15 mouse cellular contexts compared by ENCODE assay signal in the genomic region with DNA sequence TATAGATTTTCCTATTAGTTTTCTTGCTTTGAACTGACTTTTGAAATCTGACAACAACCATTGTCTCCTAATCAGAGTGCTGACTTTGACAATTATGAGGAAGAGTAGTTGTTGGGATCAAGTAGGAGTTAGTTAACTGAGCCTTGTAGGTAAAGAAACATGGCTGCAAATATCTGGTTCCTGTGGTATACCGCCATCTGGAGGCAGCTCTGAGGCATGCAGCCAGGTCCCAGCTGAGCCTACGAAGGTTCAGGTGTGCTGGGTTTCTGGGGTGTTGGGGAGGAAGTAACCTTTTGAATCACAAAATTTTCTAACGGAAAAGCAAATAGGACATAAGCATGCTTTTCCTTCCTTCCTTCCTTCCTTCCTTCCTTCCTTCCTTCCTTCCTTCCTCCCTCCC.
DNase-seq lines count a peak whose midpoint lies in the region; ATAC-seq and TF ChIP-seq lines count a peak whose summit lies in the region.
"Had no signal": no experiment of that assay in that cellular context is flagged by ENCODE, and none has a peak within 500 bp of the region (broad histone marks: within the 10 kb centered on the region; RNA-seq: fewer than 3 reads in every experiment).

No protein-coding gene starts in this region.

- no peak overlapping the region for H3K27ac ChIP-seq in gastrocnemius, adult 2 months
- no peak overlapping the region for H3K27ac ChIP-seq in liver, adult 2 months (replicated peaks; ENCODE audit: insufficient read depth, low read depth, low read length)
- no peak overlapping the region for H3K27ac ChIP-seq in liver, embryonic 11.5 days (ENCODE audit: low read depth, low read length)
- H3K27ac ChIP-seq in CH12.LX (ENCODE audit: insufficient read depth, low read depth): no peak overlapping the region
- no peak overlapping the region for H3K27ac ChIP-seq in bone marrow macrophage, adult 2 months (ENCODE audit: insufficient read depth, low read depth, low read length)
- no peak overlapping the region for H3K27ac ChIP-seq in heart, embryonic 10.5 days
- H3K27ac ChIP-seq: lung, embryonic 15.5 days had no signal

- intact Hi-C loops in gastrocnemius, adult 2 months (cut with DNase I): no loop called here
- intact Hi-C loops in gastrocnemius, postnatal 36 days (cut with DNase I): no loop called here

- dilution Hi-C loops in CH12.LX (cut with MboI; ENCODE audit: extremely low pct_ligation_motif_present, extremely low pct_unique_long_range_greater_than_20kb, low sequenced_read_pairs): no loop called here

- in situ Hi-C loops in CH12.LX (cut with MboI; ENCODE audit: low pct_ligation_motif_present, low pct_unique_long_range_greater_than_20kb, low sequenced_read_pairs): no loop called here

- H3K36me3 ChIP-seq in liver, adult 2 months (ENCODE audit: control insufficient read depth, insufficient read depth, low read length): no peaks in the 10 kb centered on the region
- no peaks in the 10 kb centered on the region for H3K36me3 ChIP-seq in liver, embryonic 11.5 days (ENCODE audit: control insufficient read depth, insufficient read depth, low read length)
- H3K36me3 ChIP-seq in CH12.LX (replicated peaks in 1 of 2; ENCODE audit: control insufficient read depth in 1 of 2, insufficient read depth in 1 of 2, low read length in 1 of 2): no peaks in the 10 kb centered on the region
- no peaks in the 10 kb centered on the region for H3K36me3 ChIP-seq in heart, embryonic 10.5 days
- H3K36me3 ChIP-seq: lung, embryonic 15.5 days had no signal

- no peak for ATAC-seq in liver, embryonic 11.5 days (replicated peaks; ENCODE audit: low FRiP score)
- ATAC-seq: inflammation-experienced regulatory T-cells, adult 6 months had no signal

- H3K4me2 ChIP-seq in liver, embryonic 11.5 days: no peak overlapping the region
- no peak overlapping the region for H3K4me2 ChIP-seq in CH12.LX (ENCODE audit: insufficient read depth, low read depth, poor library complexity, severe bottlenecking)
- H3K4me2 ChIP-seq: lung, embryonic 15.5 days; midbrain, embryonic 11.5 days had no signal

- no peak for DNase-seq in gastrocnemius, adult 2 months
- no peak for DNase-seq in gastrocnemius, postnatal 36 days
- DNase-seq in liver, adult 2 months (ENCODE audit: extremely low read depth, low read depth, low spot score): peak; percentile 1
- no peak for DNase-seq in liver, embryonic 11.5 days (ENCODE audit: low spot score)
- peak; percentile 21 for DNase-seq in CH12.LX (ENCODE audit: extremely low read depth)
- no peak for DNase-seq in heart, embryonic 10.5 days (ENCODE audit: low spot score)
- no peak for DNase-seq in adrenal gland, adult 8-10 months
- DNase-seq: B cell, adult 2 months; cerebellum, adult 9-10 months; heart, postnatal 14 days; left cerebral cortex, postnatal 4 days had no signal

- no peak for TF ChIP-seq POLR2A in liver, adult 2 months (IDR thresholded peaks at IDR 0.05; ENCODE audit: extremely low read depth, insufficient read depth, low read length)
- TF ChIP-seq POLR2A in CH12.LX (IDR thresholded peaks at IDR 0.05; ENCODE audit: low read depth, low read length): no peak
- TF ChIP-seq POLR2A in bone marrow macrophage, adult 2 months (IDR thresholded peaks at IDR 0.05; ENCODE audit: borderline replicate concordance, low read depth, low read length): no peak

- peak; percentile 54 for TF ChIP-seq RAD21 in CH12.LX (IDR thresholded peaks at IDR 0.05; ENCODE audit: low read depth, low read length)

- no peaks in the 10 kb centered on the region for H3K79me2 ChIP-seq in liver, adult 2 months (ENCODE audit: control insufficient read depth, insufficient read depth, low read length)
- H3K79me2 ChIP-seq in CH12.LX (replicated peaks; ENCODE audit: control insufficient read depth, extremely low read depth, insufficient read depth, poor library complexity, severe bottlenecking): no peaks in the 10 kb centered on the region

- peak; percentile 1; the same call in 1 of the 2 replicates for TF ChIP-seq CTCF in gastrocnemius, adult 2 months (IDR thresholded peaks at IDR 0.05)
- peak; percentile 69 for TF ChIP-seq CTCF in liver, adult 2 months (IDR thresholded peaks at IDR 0.05; ENCODE audit: low read depth, low read length)
- peak; percentile 40 to 74; a peak in 3 of 4 replicates for TF ChIP-seq CTCF in CH12.LX (conservative IDR thresholded peaks at IDR 0.05 in 1 of 2, IDR thresholded peaks at IDR 0.05 in 1 of 2; ENCODE audit: low read depth in 2 of 2, low read length in 2 of 2)
- TF ChIP-seq CTCF in bone marrow macrophage, adult 2 months (IDR thresholded peaks at IDR 0.05; ENCODE audit: low read depth, low read length): 0 out of 2 replicates have a peak, but pooled peaks have one; percentile 21

- TF ChIP-seq EP300 in CH12.LX (IDR thresholded peaks at IDR 0.05; ENCODE audit: low read length): no peak

- 69% methylated on average over 3 of the region's 3 CpGs for WGBS in liver, adult 2 months
- 44% methylated on average over 3 of the region's 3 CpGs for WGBS in liver, embryonic 11.5 days
- 64% methylated on average over 3 of the region's 3 CpGs for WGBS in heart, embryonic 10.5 days

- H3K4me3 ChIP-seq in gastrocnemius, adult 2 months: no peak overlapping the region
- no peak overlapping the region for H3K4me3 ChIP-seq in liver, adult 2 months (ENCODE audit: insufficient read depth, low read depth, low read length)
- no peak overlapping the region for H3K4me3 ChIP-seq in liver, embryonic 11.5 days (ENCODE audit: low read depth, low read length)
- no peak overlapping the region for H3K4me3 ChIP-seq in CH12.LX (replicated peaks in 1 of 3; ENCODE audit: low read depth in 2 of 3, low read length in 2 of 3, poor library complexity in 1 of 3)
- no peak overlapping the region for H3K4me3 ChIP-seq in bone marrow macrophage, adult 2 months (ENCODE audit: insufficient read depth, low read length)
- no peak overlapping the region for H3K4me3 ChIP-seq in heart, embryonic 10.5 days
- H3K4me3 ChIP-seq: lung, embryonic 15.5 days had no signal

- H3K9me3 ChIP-seq in liver, embryonic 11.5 days (ENCODE audit: control insufficient read depth, low read length): no peaks in the 10 kb centered on the region
- H3K9me3 ChIP-seq in CH12.LX (replicated peaks; ENCODE audit: low read length): no peaks in the 10 kb centered on the region
- H3K9me3 ChIP-seq in heart, embryonic 10.5 days: no peaks in the 10 kb centered on the region
- H3K9me3 ChIP-seq: lung, embryonic 15.5 days had no signal

- H3K27me3 ChIP-seq in liver, adult 2 months (ENCODE audit: control insufficient read depth, insufficient read depth, low read length): no peaks in the 10 kb centered on the region
- no peaks in the 10 kb centered on the region for H3K27me3 ChIP-seq in liver, embryonic 11.5 days (replicated peaks; ENCODE audit: control insufficient read depth, insufficient read depth, low read length)
- H3K27me3 ChIP-seq in CH12.LX (replicated peaks): no peaks in the 10 kb centered on the region
- no peaks in the 10 kb centered on the region for H3K27me3 ChIP-seq in heart, embryonic 10.5 days (ENCODE audit: insufficient read depth, poor library complexity, severe bottlenecking)
- H3K27me3 ChIP-seq: lung, embryonic 15.5 days had no signal

- H3K9ac ChIP-seq in liver, adult 2 months (ENCODE audit: low read depth, low read length): no peak overlapping the region
- H3K9ac ChIP-seq in liver, embryonic 11.5 days (ENCODE audit: low read depth, low read length): no peak overlapping the region
- no peak overlapping the region for H3K9ac ChIP-seq in CH12.LX (ENCODE audit: insufficient read depth, low read depth)
- H3K9ac ChIP-seq: lung, embryonic 15.5 days had no signal

- no peaks in the 10 kb centered on the region for H3K4me1 ChIP-seq in liver, adult 2 months (ENCODE audit: control insufficient read depth, insufficient read depth, low read length)
- no peaks in the 10 kb centered on the region for H3K4me1 ChIP-seq in liver, embryonic 11.5 days (replicated peaks; ENCODE audit: control insufficient read depth, insufficient read depth, low read length)
- no peaks in the 10 kb centered on the region for H3K4me1 ChIP-seq in CH12.LX (ENCODE audit: control insufficient read depth in 1 of 2, insufficient read depth in 2 of 2)
- no peaks in the 10 kb centered on the region for H3K4me1 ChIP-seq in bone marrow macrophage, adult 2 months (ENCODE audit: control insufficient read depth, insufficient read depth, low read length)
- H3K4me1 ChIP-seq in heart, embryonic 10.5 days: 0 out of 2 replicates have a peak, but pooled peaks cover 6% of the 10 kb centered on the region
- H3K4me1 ChIP-seq: lung, embryonic 15.5 days had no signal

TF ChIP-seq in CH12.LX, 34 proteins besides CTCF, POLR2A, EP300 and RAD21:
- no peak for TF ChIP-seq MEF2A (IDR thresholded peaks at IDR 0.05; ENCODE audit: borderline replicate concordance, low read depth, low read length)
- peak; percentile 55 for TF ChIP-seq SMC3 (IDR thresholded peaks at IDR 0.05; ENCODE audit: low read depth, low read length)

Comparison
In these comparisons a context has a peak if more than half of its experiments do, and no peak if none do; other contexts are left out.
1. DNase-seq: peak in liver, adult 2 months (single experiment) and CH12.LX (single experiment); none in gastrocnemius, adult 2 months (single experiment), gastrocnemius, postnatal 36 days (0 of 2), liver, embryonic 11.5 days (single experiment), heart, embryonic 10.5 days (single experiment) and adrenal gland, adult 8-10 months (single experiment).
2. CTCF ChIP-seq: peak in every context shown above with its lines; median percentile 69 in liver, adult 2 months; 57 in CH12.LX; 21 in bone marrow macrophage, adult 2 months; 1 in gastrocnemius, adult 2 months.